Mouse (Mus musculus): Measurements from ENCODE around the gene Rere.
A peak's percentile ranks its signal among the peaks of the same experiment; 100 is the strongest.
"Not testable (repeated sequence)": the region's sequence is repeated elsewhere in the genome, so short reads cannot be mapped to it uniquely, and the experiment has no call there.

Gene Rere

GRCm38 (mm10) chr4:150286980-150287379 is 5.5 kb downstream of the Rere start:
- no peak for DNase-seq

- not testable (repeated sequence) for DNase-seq
Observed at GRCm38 (mm10) chr4:150287463-150287862, 6.0 kb downstream of the Rere start.

GRCm38 (mm10) chr4:150291900-150292299 is 10.5 kb downstream of the Rere start:
- DNase-seq = no peak

- DNase-seq = no peak
Observed at GRCm38 (mm10) chr4:150294870-150295269, 13.4 kb downstream of the Rere start.

- no peak for DNase-seq
Observed at GRCm38 (mm10) chr4:150295966-150296365, 14.5 kb downstream of the Rere start.

- DNase-seq = no peak
Observed at GRCm38 (mm10) chr4:150302726-150303125, 21.3 kb downstream of the Rere start.

GRCm38 (mm10) chr4:150306701-150307100 is 25.3 kb downstream of the Rere start:
- DNase-seq = no peak

GRCm38 (mm10) chr4:150307226-150307625 is 25.8 kb downstream of the Rere start:
- DNase-seq = no peak

GRCm38 (mm10) chr4:150311431-150311830 is 30.0 kb downstream of the Rere start:
- no peak for DNase-seq

- DNase-seq = no peak
Observed at GRCm38 (mm10) chr4:150312646-150313045, 31.2 kb downstream of the Rere start.

- peak in 1 of 2 experiments; percentile 24 for DNase-seq
Observed at GRCm38 (mm10) chr4:150315301-150315700, 33.9 kb downstream of the Rere start.

- no peak for DNase-seq
Observed at GRCm38 (mm10) chr4:150316546-150316945, 35.1 kb downstream of the Rere start.

GRCm38 (mm10) chr4:150325046-150325801 is 43.8 kb downstream of the Rere start:
- no peak for DNase-seq

- no peak for DNase-seq
Observed at GRCm38 (mm10) chr4:150326005-150326404, 44.6 kb downstream of the Rere start.

GRCm38 (mm10) chr4:150327476-150327875 is 46.0 kb downstream of the Rere start:
- no peak for DNase-seq

- no peak for DNase-seq
Observed at GRCm38 (mm10) chr4:150333927-150334682, 52.7 kb downstream of the Rere start.

GRCm38 (mm10) chr4:150337260-150337659 is 55.8 kb downstream of the Rere start:
- no peak for DNase-seq

GRCm38 (mm10) chr4:150338906-150339650 is 57.6 kb downstream of the Rere start:
- DNase-seq = peak; percentile 14 to 44

- DNase-seq = no peak
Observed at GRCm38 (mm10) chr4:150340796-150341525, 59.5 kb downstream of the Rere start.

GRCm38 (mm10) chr4:150344526-150344925 is 63.1 kb downstream of the Rere start:
- no peak for DNase-seq

- DNase-seq = no peak
Observed at GRCm38 (mm10) chr4:150346651-150347386, 65.4 kb downstream of the Rere start.

- DNase-seq = no peak
Observed at GRCm38 (mm10) chr4:150347387-150347672, 65.9 kb downstream of the Rere start.
